Comparison of ENCODE assay signal across 8 mouse cellular contexts in the genomic region with DNA sequence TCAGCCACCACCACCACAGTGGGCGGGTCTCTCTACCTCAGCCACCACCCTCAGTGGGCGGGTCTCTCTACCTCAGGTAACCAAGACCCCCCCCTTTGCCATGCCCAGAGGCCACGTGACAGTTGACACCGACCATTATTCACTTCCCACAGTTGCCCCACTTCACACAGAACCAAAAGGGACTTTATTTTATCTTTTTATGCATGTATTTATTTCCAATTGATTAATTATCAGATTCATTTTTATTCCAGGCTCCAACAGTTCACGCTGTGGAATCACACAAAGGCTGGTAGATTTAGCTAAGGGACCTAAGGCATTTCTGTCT.
DNase-seq lines count a peak whose midpoint lies in the region; ATAC-seq and TF ChIP-seq lines count a peak whose summit lies in the region.

No protein-coding gene starts in this region.

- no peak for TF ChIP-seq EP300 in MEL (IDR thresholded peaks at IDR 0.05; ENCODE audit: low read depth in 1 of 2, low read length in 2 of 2)

- H3K9me3 ChIP-seq in heart, embryonic 14.5 days (ENCODE audit: control insufficient read depth, low read length), result no peaks in the 10 kb centered on the region
- no peaks in the 10 kb centered on the region for H3K9me3 ChIP-seq in MEL (replicated peaks; ENCODE audit: insufficient read depth, low read length)
- no peaks in the 10 kb centered on the region for H3K9me3 ChIP-seq in hindbrain, embryonic 11.5 days (ENCODE audit: control insufficient read depth, low read length)
- H3K9me3 ChIP-seq in midbrain, embryonic 10.5 days (replicated peaks), result no peaks in the 10 kb centered on the region

- H3K36me3 ChIP-seq in heart, embryonic 14.5 days (ENCODE audit: control insufficient read depth, insufficient read depth, low read length), result no peaks in the 10 kb centered on the region
- no peaks in the 10 kb centered on the region for H3K36me3 ChIP-seq in MEL (ENCODE audit: control insufficient read depth in 1 of 2, insufficient read depth in 2 of 2, low read length in 2 of 2)
- H3K36me3 ChIP-seq in hindbrain, embryonic 11.5 days (ENCODE audit: control insufficient read depth, insufficient read depth, low read length), result no peaks in the 10 kb centered on the region
- no peaks in the 10 kb centered on the region for H3K36me3 ChIP-seq in midbrain, embryonic 10.5 days

- H3K79me2 ChIP-seq in MEL (ENCODE audit: control insufficient read depth, insufficient read depth, low read length, poor library complexity), result no peaks in the 10 kb centered on the region

- peak overlapping the region; percentile 50 to 57; a peak in 3 of 4 replicates for H3K4me3 ChIP-seq in heart, embryonic 14.5 days (ENCODE audit: control insufficient read depth in 1 of 2, insufficient read depth in 1 of 2, low read depth in 1 of 2, low read length in 2 of 2)
- no peak overlapping the region; a peak in 1 of 4 replicates for H3K4me3 ChIP-seq in MEL (ENCODE audit: control insufficient read depth in 1 of 2, insufficient read depth in 1 of 2, low read depth in 2 of 2, low read length in 2 of 2)
- H3K4me3 ChIP-seq in hindbrain, embryonic 11.5 days (ENCODE audit: low read depth, low read length), result peak overlapping the region; percentile 30; the same call in 1 of the 2 replicates
- H3K4me3 ChIP-seq in midbrain, embryonic 10.5 days, result peak overlapping the region; percentile 53

- peaks cover 4 to 6% of the 10 kb centered on the region in 2 experiments; a peak in 3 of 4 replicates for H3K4me1 ChIP-seq in heart, embryonic 14.5 days (ENCODE audit: control insufficient read depth in 2 of 2, insufficient read depth in 2 of 2, low read length in 2 of 2)
- 0 out of 4 replicates have a peak, but pooled peaks cover 0 to 2% of the 10 kb centered on the region in 2 experiments for H3K4me1 ChIP-seq in MEL (ENCODE audit: control insufficient read depth in 1 of 2, insufficient read depth in 2 of 2, low read length in 2 of 2)
- H3K4me1 ChIP-seq in hindbrain, embryonic 11.5 days (replicated peaks; ENCODE audit: control insufficient read depth, insufficient read depth, low read length), result no peaks in the 10 kb centered on the region
- H3K4me1 ChIP-seq in midbrain, embryonic 10.5 days, result peaks cover 15% of the 10 kb centered on the region

- no peak overlapping the region for H3K9ac ChIP-seq in heart, embryonic 14.5 days (ENCODE audit: low read length)
- no peak overlapping the region for H3K9ac ChIP-seq in MEL (ENCODE audit: control insufficient read depth, low read depth, low read length, poor library complexity, severe bottlenecking)
- H3K9ac ChIP-seq in hindbrain, embryonic 11.5 days (ENCODE audit: low read depth, low read length), result no peak overlapping the region

- no peak for TF ChIP-seq RAD21 in MEL (IDR thresholded peaks at IDR 0.05; ENCODE audit: low read depth, low read length)

- TF ChIP-seq CTCF in MEL (IDR thresholded peaks at IDR 0.05 in 2 of 3, conservative IDR thresholded peaks at IDR 0.05 in 1 of 3; ENCODE audit: control insufficient read depth in 1 of 3, insufficient read depth in 1 of 3, low read depth in 2 of 3, low read length in 3 of 3, poor library complexity in 1 of 3, severe bottlenecking in 1 of 3), result no peak

- TF ChIP-seq POLR2A in MEL (IDR thresholded peaks at IDR 0.05; ENCODE audit: control insufficient read depth in 1 of 2, insufficient read depth in 1 of 2, low read depth in 1 of 2, low read length in 2 of 2, poor library complexity in 1 of 2), result no peak

- no peak for DNase-seq in heart, postnatal 36 days
- DNase-seq in MEL (ENCODE audit: low read depth, low spot score), result no peak
- DNase-seq in hindbrain, embryonic 11.5 days (ENCODE audit: low spot score), result no peak
- no peak for DNase-seq in midbrain, embryonic 10.5 days (ENCODE audit: low spot score)
- no peak for DNase-seq in adrenal gland, adult (ENCODE audit: inconsistent age in 2 of 2, low spot score in 1 of 2)
- no peak for DNase-seq in c-Kit-positive CD71-positive TER-119-positive erythroid progenitor cells, embryonic 14.5 days (ENCODE audit: low spot score)
- DNase-seq in ovary, postnatal 36 days (ENCODE audit: low spot score), result no peak

- ATAC-seq in heart, embryonic 14.5 days (ENCODE audit: insufficient number of reproducible peaks, insufficient read depth, low FRiP score, low read depth), result no peak
- ATAC-seq in hindbrain, embryonic 11.5 days (ENCODE audit: low FRiP score), result no peak

- 6% methylated on average over 5 of the region's 5 CpGs for WGBS in heart, embryonic 14.5 days
- 8% methylated on average over 5 of the region's 5 CpGs for WGBS in hindbrain, embryonic 11.5 days
- WGBS in midbrain, embryonic 10.5 days, result 11% methylated on average over 5 of the region's 5 CpGs

- intact Hi-C loops in heart, postnatal 36 days (cut with DNase I), result no loop called here

- H3K4me2 ChIP-seq in heart, embryonic 14.5 days (ENCODE audit: low read length), result peak overlapping the region; percentile 78
- peak overlapping the region; percentile 38 for H3K4me2 ChIP-seq in hindbrain, embryonic 11.5 days (replicated peaks; ENCODE audit: low read depth, low read length)

- H3K27ac ChIP-seq in heart, embryonic 14.5 days (replicated peaks in 1 of 2; ENCODE audit: control insufficient read depth in 1 of 2, insufficient read depth in 1 of 2, low read depth in 2 of 2, low read length in 2 of 2), result no peak overlapping the region
- no peak overlapping the region for H3K27ac ChIP-seq in MEL (ENCODE audit: control insufficient read depth, low read depth, low read length)
- no peak overlapping the region for H3K27ac ChIP-seq in hindbrain, embryonic 11.5 days (ENCODE audit: low read depth, low read length)
- H3K27ac ChIP-seq in midbrain, embryonic 10.5 days (replicated peaks), result no peak overlapping the region

- no peaks in the 10 kb centered on the region for H3K27me3 ChIP-seq in heart, embryonic 14.5 days (ENCODE audit: control insufficient read depth, insufficient read depth, low read length)
- no peaks in the 10 kb centered on the region for H3K27me3 ChIP-seq in MEL (ENCODE audit: control insufficient read depth in 1 of 2, insufficient read depth in 2 of 2, low read length in 2 of 2)
- no peaks in the 10 kb centered on the region; the same call in 1 of the 2 replicates for H3K27me3 ChIP-seq in hindbrain, embryonic 11.5 days (ENCODE audit: control insufficient read depth, insufficient read depth, low read length)
- peaks cover 26% of the 10 kb centered on the region for H3K27me3 ChIP-seq in midbrain, embryonic 10.5 days (ENCODE audit: low read depth, poor library complexity, severe bottlenecking)

TF ChIP-seq in MEL, 35 proteins besides CTCF, POLR2A, EP300 and RAD21:
- no peak for TF ChIP-seq ZC3H11A (IDR thresholded peaks at IDR 0.05; ENCODE audit: low read depth, low read length)
- TF ChIP-seq ZMIZ1 (IDR thresholded peaks at IDR 0.05; ENCODE audit: low read depth, low read length), result no peak
- no peak for TF ChIP-seq NELFE (IDR thresholded peaks at IDR 0.05; ENCODE audit: low read depth, low read length)
- TF ChIP-seq HCFC1 (IDR thresholded peaks at IDR 0.05; ENCODE audit: low read depth, low read length), result no peak
- TF ChIP-seq USF2 (IDR thresholded peaks at IDR 0.05; ENCODE audit: borderline replicate concordance in 1 of 2, insufficient read depth in 1 of 2, low read depth in 1 of 2, low read length in 2 of 2), result peak in 1 of 2 experiments; percentile 39; a peak in 1 of 4 replicates
- peak; percentile 6; the same call in 1 of the 2 replicates for TF ChIP-seq MXI1 (IDR thresholded peaks at IDR 0.05; ENCODE audit: low read depth, low read length)
- no peak for TF ChIP-seq ELF1 (IDR thresholded peaks at IDR 0.05; ENCODE audit: low read depth, low read length)
- TF ChIP-seq KAT2A (conservative IDR thresholded peaks at IDR 0.05; ENCODE audit: low read depth, low read length), result no peak
- peak; percentile 84 for TF ChIP-seq USF1 (IDR thresholded peaks at IDR 0.05; ENCODE audit: low read depth, low read length)
- TF ChIP-seq SIN3A (IDR thresholded peaks at IDR 0.05; ENCODE audit: low read length), result no peak
- no peak for TF ChIP-seq TBP (IDR thresholded peaks at IDR 0.05; ENCODE audit: low read depth, low read length)
- TF ChIP-seq E2F4 (IDR thresholded peaks at IDR 0.05; ENCODE audit: borderline replicate concordance, low read depth, low read length), result no peak
- TF ChIP-seq MYC (IDR thresholded peaks at IDR 0.05; ENCODE audit: low read depth, low read length), result no peak

Comparison
In these comparisons a context has a peak if more than half of its experiments do, and no peak if none do; other contexts are left out.
1. H3K4me3 ChIP-seq: peak in heart, embryonic 14.5 days (2 of 2), hindbrain, embryonic 11.5 days (single experiment) and midbrain, embryonic 10.5 days (single experiment); none in MEL (0 of 2).